Mouse (Mus musculus) liver, adult 2 months (tissue): ENCODE results near the gene Olfr231.

Experiments
- CTCF ChIP-seq: fragments of 200-500 bp; IDR thresholded peaks from 2 replicates; pipeline ENCODE4 v1.5.1; 2011; ENCODE audit warnings: low read depth, low read length, control low read depth
- POLR2A ChIP-seq: fragments of 200-500 bp; IDR thresholded peaks from 2 replicates; pipeline ENCODE4 v1.6.1; 2011; ENCODE audit warnings: low read length, control low read depth; ENCODE audit not compliant: insufficient read depth; ENCODE audit errors: extremely low read depth

DNA sequence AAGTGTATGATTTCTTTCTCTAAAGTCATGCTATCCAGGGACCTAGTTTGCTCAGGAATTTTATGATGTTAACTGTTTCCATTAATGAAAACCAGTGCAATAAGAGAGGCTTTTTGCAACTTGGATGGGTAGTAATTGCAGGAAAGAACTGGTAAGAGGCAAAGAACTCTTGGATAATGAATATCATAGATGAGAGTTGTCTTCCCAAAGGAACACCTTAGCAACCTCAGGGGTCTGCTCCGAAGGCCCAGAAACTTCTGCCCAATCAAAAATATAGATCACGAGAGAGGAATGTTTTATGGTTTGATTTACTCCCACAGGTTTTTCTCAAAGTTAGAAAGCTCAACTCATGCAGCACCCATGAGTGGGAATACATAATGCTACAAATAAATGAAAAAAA, 36.9 kb downstream of the Olfr231 start, which contains the start of gene Olfr429:
- TF ChIP-seq POLR2A (no peak), CTCF (no peak)
